Mouse (Mus musculus): ENCODE measurements at regions not wholly inside any gene's neighbourhood (a gene's known extent, or its start where the extent isn't known, plus 50 kb on each side); places are given as distances from the start of the nearest gene placed in this dataset.

DNA sequence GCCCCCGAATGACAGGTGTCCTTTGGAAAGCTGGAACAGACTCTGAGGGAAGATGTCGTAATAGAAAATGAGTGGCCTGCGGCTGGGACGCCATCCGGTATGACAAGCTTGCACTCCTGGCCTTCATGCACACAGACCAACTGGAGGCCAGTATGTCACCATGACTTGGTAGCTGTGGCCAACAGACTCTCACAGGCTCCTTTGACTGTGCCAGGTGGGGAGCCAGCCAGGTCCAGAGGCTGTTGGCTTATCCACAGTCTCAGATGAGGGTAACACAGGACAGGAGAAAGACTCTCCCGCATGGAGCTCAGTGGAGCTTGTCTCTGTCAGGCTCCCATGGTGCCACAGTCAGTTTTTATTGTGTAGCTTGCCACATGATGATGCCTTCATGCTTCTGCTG, 219.7 kb downstream of the Sox2 start:
- TF ChIP-seq CTCF (IDR thresholded peaks at IDR 0.05; ENCODE audit: extremely low read depth, insufficient read length, insufficient replicate concordance, low read depth, low read length) (no peak), POLR2A (IDR thresholded peaks at IDR 0.05; ENCODE audit: low read depth, low read length) (no peak)

Measured in small intestine, adult 2 months (tissue).